Mouse (Mus musculus) yolk sac, embryonic 10.5 days (tissue): Measurements from ENCODE around the gene Irgq.

Experiments
- DNase-seq: peaks from one replicate; pipeline ENCODE4 v3.0.0-alpha.2; 2017; ENCODE audit warnings: low spot score

Gene Irgq

GRCm38 (mm10) chr7:24546634-24547389 is 16.3 kb downstream of the Irgq start:
- peak; percentile 99 for DNase-seq

DNA sequence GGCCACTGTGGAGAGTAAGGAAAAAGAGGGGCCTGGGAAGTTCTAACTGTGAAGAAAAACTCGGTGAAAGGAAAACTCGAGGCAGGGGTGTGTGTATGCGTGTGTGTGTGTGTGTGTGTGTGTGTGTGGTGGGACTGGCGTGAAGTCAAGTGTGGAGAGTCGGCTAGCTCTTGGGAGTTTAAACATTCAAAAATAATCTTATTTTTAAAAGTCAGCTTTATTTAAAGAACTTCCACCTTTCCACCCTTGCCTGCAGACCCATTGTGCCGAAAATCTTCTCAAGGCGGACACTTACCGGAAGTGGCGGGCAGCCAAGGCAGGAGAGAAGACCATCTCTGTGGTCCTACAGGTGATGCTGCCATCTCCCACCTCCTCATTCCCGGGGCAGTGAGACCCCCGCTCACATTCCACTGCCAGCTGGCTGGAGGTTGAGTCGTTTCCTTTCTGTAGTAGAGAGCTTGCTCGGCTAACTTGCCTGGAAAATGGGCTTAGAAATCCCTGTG is 17.1 kb downstream of the Irgq start:
- no peak for DNase-seq

- DNase-seq, result peak; percentile 87
Observed at GRCm38 (mm10) chr7:24551985-24552759, 21.7 kb downstream of the Irgq start.

- no peak for DNase-seq
Observed at GRCm38 (mm10) chr7:24555786-24556185, 25.3 kb downstream of the Irgq start.

DNA sequence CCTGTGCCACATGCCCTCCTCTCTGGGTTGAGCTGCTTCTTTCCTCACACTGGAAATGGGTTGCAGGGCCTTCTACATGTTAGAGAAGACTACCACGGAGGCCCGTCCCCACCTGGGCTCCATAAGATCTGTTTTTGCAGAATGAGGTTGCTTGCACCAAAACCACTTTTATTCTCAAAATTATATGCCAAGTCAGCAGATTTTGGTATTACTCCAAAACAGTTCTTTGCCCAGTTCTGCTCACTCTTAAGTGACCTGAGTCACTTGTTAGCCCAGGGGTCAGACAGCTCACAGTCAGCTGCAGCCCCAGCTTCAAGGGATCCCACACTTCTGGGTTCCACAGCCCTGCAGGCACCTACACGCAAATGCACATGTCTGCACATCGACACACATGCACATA is 31.0 kb downstream of the Irgq start:
- DNase-seq, result no peak

DNA sequence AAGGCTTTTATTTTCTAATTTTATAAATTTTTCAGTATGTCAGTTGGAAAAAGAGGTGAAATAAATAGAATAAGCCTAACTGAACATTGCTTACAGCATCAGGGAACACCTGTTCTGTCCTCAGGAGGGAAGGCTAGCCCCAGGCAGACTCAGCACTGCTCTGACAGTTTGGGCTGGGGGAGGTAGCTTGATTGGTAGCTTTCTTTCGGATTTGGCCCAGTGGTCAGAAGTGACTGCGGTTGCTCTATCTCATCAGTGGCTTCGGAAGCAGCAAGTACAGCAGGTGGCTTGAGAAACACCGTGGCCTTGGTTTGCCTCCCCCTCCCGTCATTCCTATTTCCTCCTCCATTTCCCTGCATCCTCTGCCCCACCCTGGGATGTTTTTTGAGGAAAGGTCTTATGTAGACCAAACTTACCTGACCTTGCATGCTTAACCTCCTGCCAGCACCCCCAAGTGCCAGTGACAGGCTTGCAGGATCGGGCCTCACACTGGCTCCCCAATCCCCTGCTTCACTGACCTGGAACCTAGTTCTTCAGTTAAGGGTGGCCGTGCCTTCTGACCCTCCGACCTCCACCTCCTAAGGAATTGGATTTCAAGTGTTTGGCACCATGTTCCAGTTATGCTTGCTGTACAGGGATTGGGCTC is 32.8 kb downstream of the Irgq start:
- no peak for DNase-seq

- DNase-seq, result no peak
Observed at GRCm38 (mm10) chr7:24563837-24564206, 33.3 kb downstream of the Irgq start.

- DNase-seq, result no peak
Observed at GRCm38 (mm10) chr7:24564607-24565265, 34.2 kb downstream of the Irgq start.

DNA sequence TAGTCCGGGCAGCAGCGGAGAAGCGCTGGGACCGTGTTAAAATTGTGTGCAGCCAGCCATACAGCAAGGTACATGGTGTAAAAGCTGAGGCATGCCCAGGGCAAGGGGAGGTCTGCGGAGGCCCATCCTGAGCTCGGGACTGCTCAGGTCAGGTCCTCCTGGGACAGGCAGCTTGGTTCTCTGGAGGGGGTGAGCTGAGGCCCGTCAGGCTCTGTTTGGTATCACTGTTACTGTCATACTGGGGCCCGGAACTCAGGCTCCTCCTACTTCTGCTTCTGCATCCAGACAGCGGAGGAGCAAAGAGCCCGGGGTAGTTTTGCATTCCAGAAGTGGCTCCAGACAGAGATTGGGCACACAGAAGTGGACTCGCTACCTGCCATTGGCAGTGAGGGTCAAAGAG is 35.1 kb downstream of the Irgq start:
- DNase-seq, result no peak

DNA sequence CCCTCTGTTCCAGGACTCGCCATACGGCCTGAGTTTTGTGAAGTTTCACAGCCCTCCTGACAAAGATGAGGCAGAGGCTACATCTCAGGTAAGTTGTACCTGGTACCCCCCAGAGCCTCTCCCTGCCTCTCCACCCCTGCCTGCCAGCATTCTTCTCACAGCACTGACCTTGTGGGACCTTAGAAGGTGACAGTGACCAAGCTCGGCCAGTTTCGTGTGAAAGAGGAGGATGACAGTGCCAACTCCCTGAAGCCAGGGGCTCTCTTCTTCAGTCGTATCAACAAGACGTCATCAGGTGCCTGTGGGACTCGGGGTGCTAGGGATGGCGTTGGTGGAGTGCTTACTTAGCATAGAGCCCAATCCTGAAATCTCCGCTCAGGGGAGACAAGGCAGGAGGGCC is 35.7 kb downstream of the Irgq start:
- no peak for DNase-seq

DNA sequence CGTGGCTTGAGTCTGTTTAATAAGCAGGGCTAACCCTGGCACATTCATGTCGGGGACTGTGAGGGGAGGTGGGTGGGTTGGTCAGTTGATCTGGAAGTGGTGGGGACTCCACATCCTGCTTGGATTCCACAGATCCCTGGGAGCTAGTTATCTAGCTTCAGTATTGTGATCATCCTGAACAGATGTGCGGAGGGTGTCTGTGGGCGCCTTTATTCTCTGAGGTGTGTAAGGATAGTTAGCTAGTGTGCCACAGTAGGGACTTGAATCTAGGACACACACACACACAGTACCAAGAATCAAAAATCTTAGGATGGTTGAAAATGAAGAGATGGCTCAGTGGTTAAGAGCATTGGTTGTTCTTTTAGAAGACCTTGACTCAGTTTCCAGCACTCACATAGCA is 38.0 kb downstream of the Irgq start:
- no peak for DNase-seq

DNA sequence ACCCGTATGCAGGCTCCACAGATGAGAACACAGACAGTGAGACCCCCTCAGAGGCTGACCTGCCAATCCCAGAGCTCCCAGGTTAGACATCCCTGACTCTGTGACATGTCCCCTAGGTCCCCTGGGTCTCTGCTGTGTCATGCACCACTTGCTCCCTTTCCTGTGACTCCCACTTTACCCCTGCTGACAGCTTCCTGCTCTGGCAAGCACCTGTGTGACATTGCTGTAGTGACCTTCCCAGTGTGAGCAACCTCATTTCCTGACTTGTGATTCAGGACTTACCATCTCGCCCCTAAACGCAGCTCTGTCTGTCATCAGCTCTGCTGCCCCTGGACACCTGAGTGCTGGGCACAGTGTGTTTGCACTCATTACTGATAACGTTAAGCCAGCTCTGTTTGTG is 40.6 kb downstream of the Irgq start:
- no peak for DNase-seq

DNA sequence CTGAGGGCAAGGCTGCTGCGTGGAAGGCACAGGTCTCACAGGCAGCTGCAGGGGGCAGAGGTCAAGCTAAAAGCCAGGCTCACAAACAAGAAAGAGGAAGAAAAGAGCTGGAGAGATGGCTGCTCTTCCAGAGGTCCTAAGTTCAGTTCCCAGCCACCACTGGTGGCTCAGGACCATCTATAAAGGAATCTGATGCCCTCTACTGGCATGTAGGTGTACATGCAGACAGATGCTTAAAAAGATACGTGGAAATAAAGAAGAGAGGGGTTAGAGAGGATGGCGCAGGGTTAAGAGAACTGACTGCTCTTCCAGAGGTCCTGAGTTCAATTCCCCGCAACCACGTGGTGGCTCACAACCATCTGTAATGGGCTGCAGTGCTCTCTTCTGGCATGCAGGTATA is 42.0 kb downstream of the Irgq start:
- no peak for DNase-seq

DNA sequence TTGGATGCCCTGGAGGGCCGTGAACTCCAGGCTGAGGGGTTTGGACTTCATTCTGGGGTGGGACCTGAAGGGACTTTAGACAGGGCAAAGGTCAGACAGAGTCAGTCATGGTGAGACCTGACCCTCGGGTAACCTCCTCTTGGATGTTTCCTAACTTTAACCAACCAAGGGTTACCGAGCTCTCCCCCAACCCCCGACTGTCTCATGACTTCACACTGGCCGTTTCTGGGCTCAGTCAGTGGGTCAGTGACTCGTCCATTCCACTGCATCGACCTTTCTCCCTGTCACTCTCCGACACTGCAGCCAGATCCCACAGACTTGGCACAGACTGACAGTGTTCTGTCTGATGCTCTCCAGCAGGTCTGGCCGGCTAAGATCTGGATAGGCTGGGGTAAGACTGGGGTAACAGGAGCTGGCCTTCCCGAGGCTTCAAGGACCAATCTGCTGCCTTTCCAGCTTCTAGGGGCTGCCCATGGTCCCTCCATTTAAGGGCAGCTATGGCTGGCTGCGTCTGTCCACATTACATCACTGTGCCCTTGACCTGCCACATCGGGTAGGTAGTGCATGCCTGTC is 43.8 kb downstream of the Irgq start:
- peak; percentile 75 for DNase-seq

- DNase-seq, result no peak
Observed at GRCm38 (mm10) chr7:24577811-24578210, 47.3 kb downstream of the Irgq start.

DNA sequence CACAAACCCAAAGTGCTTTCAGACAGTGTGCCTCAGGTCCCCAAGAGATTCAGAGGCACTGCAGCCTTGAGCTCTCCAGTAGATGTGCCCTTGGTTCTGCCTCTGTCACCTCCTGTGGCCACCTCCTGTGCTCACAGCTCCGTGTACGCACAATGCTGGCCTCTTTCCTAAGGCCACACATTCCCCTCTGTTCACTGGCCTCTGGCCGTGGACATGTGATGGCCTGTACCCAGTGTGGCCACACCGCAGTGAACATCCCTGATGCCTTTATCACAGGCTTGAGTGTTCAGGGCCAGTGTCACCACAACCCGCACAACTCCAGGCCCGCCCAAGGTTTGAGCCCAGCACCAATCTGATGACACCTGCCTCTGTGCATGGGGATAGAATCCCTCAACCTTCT is 54.4 kb downstream of the Irgq start:
- no peak for DNase-seq

GRCm38 (mm10) chr7:24585995-24586394 is 55.5 kb downstream of the Irgq start:
- no peak for DNase-seq

- no peak for DNase-seq
Observed at GRCm38 (mm10) chr7:24586828-24587227, 56.3 kb downstream of the Irgq start.

GRCm38 (mm10) chr7:24587330-24588105 is 57.0 kb downstream of the Irgq start, which contains the start of the genes Ethe1 and Zfp575:
TSS of gene Ethe1 (plus strand) at chr7:24587543.
TSS of gene Zfp575 (minus strand) at chr7:24587641.
- DNase-seq, result no peak
